Comparison of ENCODE assay signal across 34 mouse cellular contexts in genomic region chr5:64049256-64049655, GRCm38 (mm10).
"Had no signal": no experiment of that assay in that cellular context is flagged by ENCODE, and none has a peak within 500 bp of the region (broad histone marks: within the 10 kb centered on the region; RNA-seq: fewer than 3 reads in every experiment).

No protein-coding gene starts in this region.

- H3K4me2 ChIP-seq: heart, embryonic 12.5 days; heart, embryonic 13.5 days; heart, embryonic 15.5 days; hindbrain, embryonic 12.5 days; hindbrain, embryonic 13.5 days; hindbrain, embryonic 14.5 days; hindbrain, embryonic 15.5 days; intestine, embryonic 15.5 days; kidney, embryonic 15.5 days had no signal

- H3K27me3 ChIP-seq: hindbrain, embryonic 12.5 days; hindbrain, embryonic 13.5 days; hindbrain, embryonic 15.5 days; intestine, embryonic 15.5 days; kidney, embryonic 15.5 days had no signal

- ATAC-seq: hindbrain, embryonic 16.5 days; hindbrain, postnatal 0 days; inflammation-experienced regulatory T-cells, adult 6 months; intestine, embryonic 15.5 days; intestine, embryonic 16.5 days; intestine, postnatal 0 days had no signal

- H3K27ac ChIP-seq: heart, embryonic 13.5 days; heart, embryonic 15.5 days; hindbrain, embryonic 10.5 days; hindbrain, embryonic 12.5 days; hindbrain, embryonic 13.5 days; hindbrain, embryonic 14.5 days; hindbrain, embryonic 15.5 days; hindbrain, postnatal 0 days; intestine, embryonic 15.5 days; kidney, embryonic 15.5 days; kidney, postnatal 0 days; layer of hippocampus, adult 2 months; left cerebral cortex, adult 2 months had no signal

- H3K9me3 ChIP-seq: heart, embryonic 13.5 days; heart, embryonic 15.5 days; hindbrain, embryonic 10.5 days; hindbrain, embryonic 12.5 days; hindbrain, embryonic 13.5 days; hindbrain, embryonic 15.5 days; intestine, embryonic 15.5 days; kidney, embryonic 15.5 days had no signal

- H3K4me1 ChIP-seq: intestine, embryonic 15.5 days had no signal

- H3K9ac ChIP-seq: heart, embryonic 12.5 days; heart, embryonic 13.5 days; heart, embryonic 15.5 days; hindbrain, embryonic 12.5 days; hindbrain, embryonic 13.5 days; hindbrain, embryonic 14.5 days; hindbrain, embryonic 15.5 days; intestine, embryonic 15.5 days; kidney, embryonic 15.5 days had no signal

- DNase-seq: heart, postnatal 10 days; heart, postnatal 14 days; heart, postnatal 36 days; heart, postnatal 4 days; kidney, adult 11 months; kidney, adult 18-20 months; kidney, adult 2 months; kidney, adult 8-10 months; kidney, adult 9 months; kidney, postnatal 10 days; kidney, postnatal 14 days; kidney, postnatal 25 days; kidney, postnatal 36 days; kidney, postnatal 4 days; layer of hippocampus, adult 9-11 months; layer of hippocampus, postnatal 36 days had no signal

- H3K4me3 ChIP-seq: heart, embryonic 12.5 days; heart, embryonic 13.5 days; heart, embryonic 15.5 days; hindbrain, embryonic 10.5 days; hindbrain, embryonic 12.5 days; hindbrain, embryonic 13.5 days; hindbrain, embryonic 15.5 days; intestine, embryonic 15.5 days; kidney, embryonic 15.5 days; layer of hippocampus, adult 2 months; left cerebral cortex, adult 2 months had no signal

- H3K36me3 ChIP-seq: heart, embryonic 12.5 days; heart, embryonic 13.5 days; heart, embryonic 15.5 days; hindbrain, embryonic 10.5 days; hindbrain, embryonic 12.5 days; hindbrain, embryonic 13.5 days; hindbrain, embryonic 15.5 days; intestine, embryonic 15.5 days; kidney, embryonic 15.5 days had no signal
